Mouse (Mus musculus) lung, embryonic 14.5 days (tissue): ENCODE data around the gene Raly. TPM values are rescaled to one million over a fixed set of nuclear protein-coding genes. Genes with fewer than 3 reads are reported as not detected.

Experiments
- ATAC-seq: fragments of 200-750 bp; cut with Nextera tagmentation; 2 replicates; pipeline ENCODE4 v1.8.0; 2017; ENCODE audit warnings: mild to moderate bottlenecking, moderate TSS enrichment, moderate library complexity; ENCODE audit not compliant: insufficient read depth
- DNase-seq: peaks from one replicate; pipeline ENCODE4 v3.0.0-alpha.2; 2015
- H3K27ac ChIP-seq: fragments of 300-500 bp; sonication (generic); 2 replicates; pipeline ENCODE4 v1.5.1; 2014; ENCODE audit warnings: low read depth, mild to moderate bottlenecking, moderate library complexity
- H3K27me3 ChIP-seq: fragments of 300-500 bp; sonication (generic); 2 replicates; pipeline ENCODE4 v1.6.1; 2014; ENCODE audit warnings: low read length, control low read depth; ENCODE audit not compliant: insufficient read depth
- H3K36me3 ChIP-seq: fragments of 300-500 bp; sonication (generic); 2 replicates; pipeline ENCODE4 v1.6.1; 2014; ENCODE audit warnings: control low read depth; ENCODE audit not compliant: insufficient read depth
- H3K4me1 ChIP-seq: fragments of 300-500 bp; sonication (generic); 2 replicates; pipeline ENCODE4 v1.6.1; 2014; ENCODE audit warnings: antibody characterized with exemption, control low read depth; ENCODE audit not compliant: insufficient read depth
- H3K4me2 ChIP-seq: fragments of 300-500 bp; sonication (generic); 2 replicates; pipeline ENCODE4 v1.6.1; 2014; ENCODE audit warnings: mild to moderate bottlenecking
- H3K4me3 ChIP-seq: fragments of 300-500 bp; sonication (generic); 2 replicates; pipeline ENCODE4 v1.5.1; 2014; ENCODE audit warnings: low read depth, low read length
- H3K9ac ChIP-seq: fragments of 300-500 bp; sonication (generic); 2 replicates; pipeline ENCODE4 v1.6.1; 2014
- H3K9me3 ChIP-seq: fragments of 300-500 bp; sonication (generic); 2 replicates; pipeline ENCODE4 v1.6.1; 2016; ENCODE audit warnings: low read depth, low read length, control low read depth
- CTCF ChIP-seq: IDR thresholded peaks from 2 replicates; pipeline ENCODE4 v1.5.1; 2016; ENCODE audit warnings: antibody characterized with exemption, low read depth
- WGBS: fragments of 180-500 bp; shearing (Covaris S2); extraction: QIAGEN DNeasy Blood & Tissue Kit; methylation state at CpG from one replicate; pipeline ENCODE4 v1.1.7; 2014; 5-methylcytosine and 5-hydroxymethylcytosine counted together
- polyA plus RNA-seq: library from polyadenylated mRNA; unstranded; fragments of >200 nt; fragmentation: Nextera tagmentation; extraction: Ambion mirVana; gene quantifications from 2 replicates; pipeline ENCODE4 v1.2.1, GENCODE M21; 2014

Gene Raly
- polyA plus RNA-seq, 1 experiment from 2014 or later, result 72.9 TPM

GRCm38 (mm10) chr2:154754068-154754560 is 36.8 kb upstream of the Raly start:
- ATAC-seq (no peak), DNase-seq (no peak)
- peaks cover 4% of the 10 kb centered on the region; the same call in 1 of the 2 replicates for H3K4me1 ChIP-seq
- H3K36me3 ChIP-seq, result no peaks in the 10 kb centered on the region
- no peak overlapping the region for H3K4me2 ChIP-seq
- no peak overlapping the region for H3K27ac ChIP-seq
- H3K9ac ChIP-seq, result no peak overlapping the region
- TF ChIP-seq CTCF, result no peak
- no peaks in the 10 kb centered on the region for H3K27me3 ChIP-seq
- no peaks in the 10 kb centered on the region for H3K9me3 ChIP-seq
- WGBS, result 87% methylated on average over 2 of the region's 2 CpGs
- no peak overlapping the region for H3K4me3 ChIP-seq

- Histone ChIP-seq H3K9ac (no peak overlapping the region), H3K27me3 (no peaks in the 10 kb centered on the region), H3K4me2 (no peak overlapping the region), H3K9me3 (no peaks in the 10 kb centered on the region), H3K4me1 (no peaks in the 10 kb centered on the region), H3K36me3 (no peaks in the 10 kb centered on the region), H3K27ac (no peak overlapping the region), H3K4me3 (no peak overlapping the region)
- DNase-seq (peak; percentile 29), ATAC-seq (no peak)
- peak; percentile 44 for TF ChIP-seq CTCF
- 59% methylated on average over 6 of the region's 6 CpGs for WGBS
Measured at GRCm38 (mm10) chr2:154755791-154756190, 35.1 kb upstream of the Raly start.

GRCm38 (mm10) chr2:154757691-154758090 is 33.2 kb upstream of the Raly start:
- no peak for DNase-seq
- H3K9ac ChIP-seq, result no peak overlapping the region
- H3K36me3 ChIP-seq, result no peaks in the 10 kb centered on the region
- H3K27ac ChIP-seq, result no peak overlapping the region
- WGBS, result 79% methylated on average over 5 of the region's 5 CpGs
- H3K4me1 ChIP-seq, result no peaks in the 10 kb centered on the region
- H3K27me3 ChIP-seq, result no peaks in the 10 kb centered on the region
- no peak overlapping the region for H3K4me3 ChIP-seq
- H3K9me3 ChIP-seq, result no peaks in the 10 kb centered on the region
- ATAC-seq, result no peak
- TF ChIP-seq CTCF, result no peak
- H3K4me2 ChIP-seq, result no peak overlapping the region

- H3K4me3 ChIP-seq, result no peak overlapping the region
- DNase-seq, result no peak
- H3K9me3 ChIP-seq, result no peaks in the 10 kb centered on the region
- H3K4me1 ChIP-seq, result no peaks in the 10 kb centered on the region
- no peak overlapping the region for H3K4me2 ChIP-seq
- no peak for TF ChIP-seq CTCF
- no peak overlapping the region for H3K9ac ChIP-seq
- H3K27ac ChIP-seq, result no peak overlapping the region
- WGBS, result 86% methylated on average over 1 of the region's 1 CpGs
- no peaks in the 10 kb centered on the region for H3K27me3 ChIP-seq
- no peaks in the 10 kb centered on the region for H3K36me3 ChIP-seq
- ATAC-seq, result no peak
Measured at GRCm38 (mm10) chr2:154758454-154758853, 32.4 kb upstream of the Raly start.

GRCm38 (mm10) chr2:154763226-154763625 is 27.7 kb upstream of the Raly start:
- DNase-seq (no peak), ATAC-seq (no peak)
- Histone ChIP-seq H3K4me1 (0 out of 2 replicates have a peak, but pooled peaks cover 10% of the 10 kb centered on the region), H3K36me3 (no peaks in the 10 kb centered on the region), H3K4me3 (no peak overlapping the region), H3K9me3 (no peaks in the 10 kb centered on the region), H3K9ac (no peak overlapping the region), H3K27ac (no peak overlapping the region), H3K4me2 (no peak overlapping the region), H3K27me3 (no peaks in the 10 kb centered on the region)
- TF ChIP-seq CTCF, result no peak
- WGBS, result 62% methylated on average over 3 of the region's 3 CpGs

GRCm38 (mm10) chr2:154764828-154765497 is 25.9 kb upstream of the Raly start:
- ATAC-seq, result peak; percentile 32
- H3K36me3 ChIP-seq, result no peaks in the 10 kb centered on the region
- peak overlapping the region; percentile 50 for H3K27ac ChIP-seq
- H3K9me3 ChIP-seq, result no peaks in the 10 kb centered on the region
- peak; percentile 34 for DNase-seq
- H3K4me3 ChIP-seq, result no peak overlapping the region
- H3K9ac ChIP-seq, result no peak overlapping the region
- 73% methylated on average over 9 of the region's 9 CpGs for WGBS
- no peaks in the 10 kb centered on the region for H3K27me3 ChIP-seq
- H3K4me2 ChIP-seq, result no peak overlapping the region
- 0 out of 2 replicates have a peak, but pooled peaks have one; percentile 26 for TF ChIP-seq CTCF
- 0 out of 2 replicates have a peak, but pooled peaks cover 10% of the 10 kb centered on the region for H3K4me1 ChIP-seq

- ATAC-seq (peak; percentile 89), DNase-seq (peak; percentile 87)
- no peaks in the 10 kb centered on the region for H3K36me3 ChIP-seq
- peak overlapping the region; percentile 50; the same call in 1 of the 2 replicates for H3K27ac ChIP-seq
- no peaks in the 10 kb centered on the region for H3K27me3 ChIP-seq
- no peak overlapping the region for H3K4me3 ChIP-seq
- 46% methylated on average over 8 of the region's 8 CpGs for whole genome bisulfite sequencing
- no peaks in the 10 kb centered on the region for H3K9me3 ChIP-seq
- H3K4me1 ChIP-seq, result 0 out of 2 replicates have a peak, but pooled peaks cover 10% of the 10 kb centered on the region
- H3K4me2 ChIP-seq, result no peak overlapping the region
- no peak for TF ChIP-seq CTCF
- no peak overlapping the region for H3K9ac ChIP-seq
Measured at GRCm38 (mm10) chr2:154765554-154766008, 25.3 kb upstream of the Raly start.
